Mouse (Mus musculus) heart, embryonic 13.5 days (tissue): Measurements from ENCODE around the gene Gm13128. TPM values are rescaled to one million over a fixed set of nuclear protein-coding genes. Genes with fewer than 3 reads are reported as not detected.
"Not testable (repeated sequence)": the region's sequence is repeated elsewhere in the genome, so short reads cannot be mapped to it uniquely, and the experiment has no call there.

Experiments used
- ATAC-seq: fragments of 200-750 bp; cut with Nextera tagmentation; 2 replicates; pipeline ENCODE4 v1.8.0; 2017; ENCODE audit warnings: moderate TSS enrichment; ENCODE audit not compliant: insufficient number of reproducible peaks, low FRiP score, low TSS enrichment; ENCODE audit errors: extremely low read depth
- H3K27ac ChIP-seq: fragments of 300-500 bp; sonication (generic); replicated peaks from 2 replicates; pipeline ENCODE4 v1.5.1; 2015; ENCODE audit warnings: moderate library complexity, mild to moderate bottlenecking, inconsistent platforms
- H3K27me3 ChIP-seq: fragments of 300-500 bp; sonication (generic); replicated peaks from 2 replicates; pipeline ENCODE4 v1.6.1; 2015; ENCODE audit warnings: mild to moderate bottlenecking, inconsistent platforms
- H3K36me3 ChIP-seq: fragments of 300-500 bp; sonication (generic); 2 replicates; pipeline ENCODE4 v1.6.1; 2015; ENCODE audit warnings: mild to moderate bottlenecking, inconsistent platforms
- H3K4me1 ChIP-seq: fragments of 300-500 bp; sonication (generic); 2 replicates; pipeline ENCODE4 v1.6.1; 2015; ENCODE audit warnings: inconsistent platforms
- H3K4me2 ChIP-seq: fragments of 300-500 bp; sonication (generic); 2 replicates; pipeline ENCODE4 v1.6.1; 2015; ENCODE audit warnings: inconsistent platforms, mild to moderate bottlenecking, moderate library complexity
- H3K4me3 ChIP-seq: fragments of 300-500 bp; sonication (generic); 2 replicates; pipeline ENCODE4 v1.5.1; 2015; ENCODE audit warnings: moderate library complexity, mild to moderate bottlenecking, inconsistent platforms
- H3K9ac ChIP-seq: fragments of 300-500 bp; sonication (generic); 2 replicates; pipeline ENCODE4 v1.6.1; 2015; ENCODE audit warnings: inconsistent platforms, mild to moderate bottlenecking, moderate library complexity
- H3K9me3 ChIP-seq: fragments of 300-500 bp; sonication (generic); 2 replicates; pipeline ENCODE4 v1.6.1; 2016; ENCODE audit warnings: inconsistent platforms
- WGBS: fragments of 180-500 bp; shearing (Covaris S2); methylation state at CpG from one replicate; pipeline ENCODE4 v1.1.7; 2015; ENCODE audit warnings: mixed read lengths; 5-methylcytosine and 5-hydroxymethylcytosine counted together
- polyA plus RNA-seq: library from polyadenylated mRNA; unstranded; fragments of >200 nt; fragmentation: Nextera tagmentation; extraction: Ambion mirVana; gene quantifications from 2 replicates; pipeline ENCODE4 v1.2.1, GENCODE M21; 2015

Gm13128 gene
- polyA plus RNA-seq: not detected in 2 replicates

DNA sequence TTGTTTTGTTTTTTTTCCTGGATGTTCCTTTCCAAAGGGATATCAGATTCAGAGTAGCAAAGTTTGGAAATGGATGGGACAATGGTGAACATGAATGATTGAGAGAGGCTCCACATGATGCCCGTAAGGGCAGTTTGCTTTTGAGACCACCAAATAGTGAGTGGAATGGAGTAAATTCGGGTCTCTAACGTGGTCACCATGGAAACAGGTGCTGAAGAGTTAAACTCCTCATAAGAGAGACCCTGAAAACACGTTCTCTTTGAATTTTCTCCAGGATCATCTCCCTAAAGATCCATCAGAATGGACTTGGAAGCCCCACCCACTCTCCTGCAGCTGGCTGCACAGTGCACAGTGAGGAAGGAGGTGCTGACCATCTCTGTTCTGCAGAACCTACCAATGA is at the start of gene Gm13128:
TSS of gene Gm13128 (plus strand) at position 301 of the 400 bp plus-strand sequence.
- H3K27ac ChIP-seq, ATAC-seq, H3K9me3 ChIP-seq, H3K4me3 ChIP-seq, H3K9ac ChIP-seq, H3K27me3 ChIP-seq, H3K4me2 ChIP-seq, H3K36me3 ChIP-seq, H3K4me1 ChIP-seq: not testable (repeated sequence)
- 58% methylated on average over 4 of the region's 4 CpGs for WGBS

DNA sequence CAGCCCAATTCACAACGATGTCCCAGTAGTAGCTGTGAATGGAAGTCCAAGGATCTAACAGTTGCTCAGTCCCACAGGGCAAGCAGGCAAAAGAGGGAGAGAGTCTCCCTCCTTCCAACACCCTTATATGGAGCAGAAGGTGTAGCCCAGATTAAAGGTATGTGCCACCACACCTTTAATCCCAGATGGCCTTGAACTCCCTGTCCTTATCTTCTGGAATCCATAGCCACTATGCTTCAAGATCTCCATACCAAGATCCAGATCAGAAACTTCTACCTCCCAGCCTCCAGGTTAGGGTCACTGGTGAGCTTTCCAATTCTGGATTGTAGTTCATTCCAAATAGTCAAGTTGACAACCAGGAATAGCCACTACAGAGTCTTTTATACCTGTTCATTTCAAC is 49.7 kb upstream of the Gm13128 start, which contains the start of gene Pramel5:
TSS of gene Pramel5 (minus strand) at position 101 of the 400 bp plus-strand sequence.
- not testable (repeated sequence) for H3K4me3 ChIP-seq, H3K4me1 ChIP-seq, H3K9me3 ChIP-seq, H3K27me3 ChIP-seq, H3K9ac ChIP-seq, H3K36me3 ChIP-seq, H3K4me2 ChIP-seq, ATAC-seq, H3K27ac ChIP-seq
- 58% methylated on average over 1 of the region's 1 CpGs for WGBS

DNA sequence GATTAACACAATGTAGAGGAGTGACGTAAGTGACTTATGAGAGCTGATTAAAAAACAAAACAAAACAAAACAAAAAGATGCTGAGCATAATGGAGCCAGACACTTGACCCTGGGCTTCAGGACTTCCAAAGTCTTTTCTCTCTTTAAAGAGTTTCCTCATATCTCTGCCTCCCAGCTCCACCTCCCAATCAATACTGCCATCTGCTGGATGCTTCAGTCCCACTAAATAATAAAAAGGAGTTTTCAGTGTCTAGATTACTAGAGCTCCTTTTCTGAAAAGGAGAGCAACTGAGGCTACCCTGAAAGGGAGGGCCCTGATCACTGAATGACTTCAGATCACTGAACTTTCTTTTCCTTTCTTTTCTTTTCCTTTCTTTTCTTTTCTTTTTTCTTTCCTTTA is 30.6 kb upstream of the Gm13128 start:
- H3K4me2 ChIP-seq, H3K4me1 ChIP-seq, H3K27me3 ChIP-seq, H3K27ac ChIP-seq, H3K9ac ChIP-seq, ATAC-seq, H3K4me3 ChIP-seq, H3K9me3 ChIP-seq, H3K36me3 ChIP-seq: not testable (repeated sequence)
- 39% methylated on average over 1 of the region's 1 CpGs for WGBS

DNA sequence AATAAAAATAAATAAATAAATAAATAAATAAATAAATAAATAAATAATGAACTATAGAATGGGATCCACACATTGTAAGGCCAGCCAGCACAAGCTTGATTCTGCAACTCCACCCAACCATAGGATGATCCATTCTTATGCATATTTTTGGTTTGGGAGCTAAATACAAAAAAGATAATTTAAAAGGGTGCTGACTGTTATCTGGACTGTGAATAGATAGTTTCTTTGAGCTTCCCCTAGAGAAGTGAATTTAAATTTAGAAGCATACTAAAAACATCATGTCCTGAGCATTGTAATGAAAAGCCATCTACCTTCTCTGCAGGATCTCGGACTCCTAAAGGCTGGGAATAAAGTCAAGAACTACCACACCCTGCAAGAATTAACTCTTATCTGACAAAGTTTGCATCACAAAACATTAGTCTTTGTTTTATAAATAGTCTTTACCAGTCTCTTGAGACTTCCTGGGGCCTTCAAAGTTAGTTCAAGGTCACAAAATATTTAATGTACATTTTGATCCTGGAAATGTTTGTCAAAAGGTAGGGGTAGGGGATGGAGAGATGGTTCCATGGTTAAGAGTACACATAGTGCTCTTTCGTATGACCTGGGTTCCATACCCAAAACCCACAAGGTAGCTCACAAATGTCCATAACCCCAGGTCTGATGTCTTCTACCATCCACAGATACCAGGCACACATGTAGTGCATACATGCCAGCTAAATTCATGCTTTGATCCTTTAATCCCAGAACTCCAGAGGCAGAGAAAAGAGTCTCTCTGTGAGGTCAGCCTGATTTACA is 17.2 kb upstream of the Gm13128 start:
- H3K27me3 ChIP-seq, H3K27ac ChIP-seq, ATAC-seq, H3K9me3 ChIP-seq, H3K9ac ChIP-seq, H3K4me1 ChIP-seq, H3K4me3 ChIP-seq, H3K36me3 ChIP-seq, H3K4me2 ChIP-seq: not testable (repeated sequence)
- WGBS: 63% methylated on average over 2 of the region's 2 CpGs

DNA sequence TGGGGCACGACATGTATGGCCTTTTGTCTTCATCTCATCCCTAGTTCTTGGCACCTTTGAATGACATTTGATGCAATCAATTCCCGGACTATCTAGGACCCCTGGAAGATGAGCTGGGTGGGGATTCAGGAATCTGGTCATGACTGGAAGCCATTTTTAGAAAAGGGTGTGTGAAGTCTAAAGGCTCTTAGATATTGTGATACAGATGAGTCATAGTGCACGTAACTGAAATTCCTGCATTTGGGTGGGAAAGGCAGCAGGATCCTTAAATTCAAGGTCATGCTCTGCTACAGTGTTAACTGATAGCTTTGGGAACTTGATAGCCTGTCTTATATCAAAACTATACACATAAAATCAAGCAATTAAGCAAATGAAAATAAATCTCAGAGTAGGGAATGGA is 5.8 kb downstream of the Gm13128 start:
- WGBS: 63% methylated on average over 3 of the region's 3 CpGs
- not testable (repeated sequence) for H3K4me1 ChIP-seq, H3K27me3 ChIP-seq, H3K4me2 ChIP-seq, H3K9me3 ChIP-seq, ATAC-seq, H3K9ac ChIP-seq, H3K4me3 ChIP-seq, H3K36me3 ChIP-seq, H3K27ac ChIP-seq

DNA sequence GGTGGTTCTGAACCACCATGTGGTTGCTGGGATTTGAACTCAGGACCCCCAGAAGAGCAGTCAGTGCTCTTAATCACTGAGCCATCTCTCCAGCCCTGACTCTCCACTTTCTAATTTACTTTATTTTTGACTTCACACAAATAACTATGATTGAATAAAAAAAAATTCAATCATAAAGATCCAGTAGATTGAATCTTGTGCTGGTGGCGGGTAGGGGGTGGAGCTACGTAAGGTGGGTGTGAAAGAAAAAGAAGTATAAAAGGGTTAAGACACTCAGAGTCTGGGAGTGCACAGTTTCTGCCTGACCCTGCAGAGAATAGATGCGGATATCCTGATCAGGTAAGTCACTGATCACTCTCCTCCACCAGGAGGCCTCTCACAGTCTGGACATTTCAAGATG is 27.6 kb downstream of the Gm13128 start, which contains the start of gene Gm13119:
TSS of gene Gm13119 (plus strand) at position 301 of the 400 bp plus-strand sequence.
- H3K36me3 ChIP-seq, H3K27me3 ChIP-seq, H3K9ac ChIP-seq, ATAC-seq, H3K9me3 ChIP-seq, H3K27ac ChIP-seq, H3K4me2 ChIP-seq, H3K4me3 ChIP-seq, H3K4me1 ChIP-seq: not testable (repeated sequence)
- 72% methylated on average over 3 of the region's 3 CpGs for WGBS

DNA sequence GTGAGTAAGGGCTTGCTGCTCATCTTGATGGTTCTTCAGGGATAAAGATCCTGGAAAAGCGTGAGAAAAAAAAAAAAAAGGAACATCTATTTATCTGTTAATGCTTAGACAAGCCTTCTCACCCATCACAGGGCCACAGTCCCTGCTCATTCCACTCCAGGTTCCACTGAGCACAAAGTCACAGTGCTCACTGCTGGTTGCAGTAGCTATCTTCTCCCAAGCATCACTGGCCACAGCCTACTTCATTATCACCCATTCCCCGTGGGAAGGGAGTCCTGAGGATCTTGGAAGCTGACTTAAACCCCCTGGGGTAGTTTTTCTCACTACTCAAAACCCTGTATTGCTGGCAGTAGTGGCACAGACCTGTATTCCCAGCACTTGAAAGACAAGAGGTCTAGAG is 47.9 kb downstream of the Gm13128 start, which contains the start of gene Pramef20:
TSS of gene Pramef20 (minus strand) at position 23 of the 400 bp plus-strand sequence.
- Histone ChIP-seq H3K36me3 (no peaks in the 10 kb centered on the region), H3K4me1 (no peaks in the 10 kb centered on the region), H3K4me3 (no peak within 1 kb of the TSS), H3K27ac (no peak within 1 kb of the TSS), H3K9me3 (no peaks in the 10 kb centered on the region; the same call in 1 of the 2 replicates), H3K9ac (no peak within 1 kb of the TSS), H3K27me3 (no peaks in the 10 kb centered on the region), H3K4me2 (no peak within 1 kb of the TSS)
- WGBS: 48% methylated on average over 2 of the region's 2 CpGs
- ATAC-seq: no peak

Other genes starting within 250 kb of the Gm13128 start
- not detected in 2 replicates for gene Gm13102, start 223.8 kb upstream of the Gm13128 start, polyA plus RNA-seq
- gene Oog3, start 167.6 kb upstream of the Gm13128 start, polyA plus RNA-seq: not detected in 2 replicates
- gene Oog2, start 139.5 kb upstream of the Gm13128 start, polyA plus RNA-seq: not detected in 2 replicates
- gene C87977, start 116.9 kb upstream of the Gm13128 start, polyA plus RNA-seq: not detected in 2 replicates
- gene Pramel5, start 49.8 kb upstream of the Gm13128 start, polyA plus RNA-seq: not detected in 2 replicates
- gene Gm13119, start 27.7 kb downstream of the Gm13128 start, polyA plus RNA-seq: not detected in 2 replicates
- gene Pramef20, start 47.7 kb downstream of the Gm13128 start, polyA plus RNA-seq: not detected in 2 replicates
- gene Pramef12, start 78.2 kb downstream of the Gm13128 start, polyA plus RNA-seq: 0.18 and 0.28 TPM in 2 replicates
- not detected in 2 replicates for gene 1700012P22Rik, start 108.5 kb downstream of the Gm13128 start, polyA plus RNA-seq
- gene Gm9944, start 123.1 kb downstream of the Gm13128 start, polyA plus RNA-seq: not detected in 2 replicates
- not detected in 2 replicates for gene Aadacl3, start 133.5 kb downstream of the Gm13128 start, polyA plus RNA-seq
- not detected in 2 replicates for gene 9430007A20Rik, start 189.6 kb downstream of the Gm13128 start, polyA plus RNA-seq
- not detected in 2 replicates for gene Gm13124, start 234.9 kb downstream of the Gm13128 start, polyA plus RNA-seq